Mouse (Mus musculus): ENCODE results near the gene Gm49325.

- TF ChIP-seq CTCF (IDR thresholded peaks at IDR 0.05) (no peak), EP300 (IDR thresholded peaks at IDR 0.05) (no peak)
Observed at GRCm38 (mm10) chr10:77666342-77666741, 60.3 kb downstream of the Gm49325 start.

All from lung, postnatal 0 days (tissue).